Mouse (Mus musculus): ENCODE results near the gene Dnajc4.

The Dnajc4 gene

GRCm38 (mm10) chr19:6974211-6975205, 17.9 kb downstream of the Dnajc4 start, which contains the start of gene Ppp1r14b:
Gene Ppp1r14b, plus strand, starts transcription at chr19:6974968.
- DNase-seq, result peak; percentile 93

- no peak for DNase-seq
Observed at GRCm38 (mm10) chr19:6973581-6974190, 18.7 kb downstream of the Dnajc4 start.

- DNase-seq, result no peak
Observed at GRCm38 (mm10) chr19:6972247-6972917, 20.0 kb downstream of the Dnajc4 start.

DNA sequence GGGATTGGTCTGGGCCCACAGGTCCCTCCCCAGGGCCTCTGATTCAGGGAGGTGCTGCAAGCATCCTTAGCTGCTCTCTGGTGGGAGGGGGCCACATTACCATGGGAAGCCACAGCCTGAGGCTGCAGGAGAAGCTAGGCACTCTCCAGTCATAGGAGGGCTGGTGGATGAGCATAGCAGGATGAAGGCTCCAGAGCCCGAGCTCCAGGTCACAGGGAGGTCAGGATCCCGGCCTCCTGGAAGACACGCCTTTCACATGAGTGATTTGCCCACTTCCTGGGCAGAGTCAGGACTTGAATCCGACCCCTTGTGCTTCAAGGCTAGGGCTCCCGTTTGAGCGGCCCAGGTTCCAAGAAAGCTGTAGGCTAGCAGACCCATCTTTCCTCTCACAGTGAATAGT, 20.7 kb downstream of the Dnajc4 start:
- DNase-seq, result no peak

GRCm38 (mm10) chr19:6970460-6971085, 21.8 kb downstream of the Dnajc4 start:
- peak; percentile 48 for DNase-seq

- peak; percentile 78 for DNase-seq
Observed at GRCm38 (mm10) chr19:6969665-6970381, 22.5 kb downstream of the Dnajc4 start.

DNA sequence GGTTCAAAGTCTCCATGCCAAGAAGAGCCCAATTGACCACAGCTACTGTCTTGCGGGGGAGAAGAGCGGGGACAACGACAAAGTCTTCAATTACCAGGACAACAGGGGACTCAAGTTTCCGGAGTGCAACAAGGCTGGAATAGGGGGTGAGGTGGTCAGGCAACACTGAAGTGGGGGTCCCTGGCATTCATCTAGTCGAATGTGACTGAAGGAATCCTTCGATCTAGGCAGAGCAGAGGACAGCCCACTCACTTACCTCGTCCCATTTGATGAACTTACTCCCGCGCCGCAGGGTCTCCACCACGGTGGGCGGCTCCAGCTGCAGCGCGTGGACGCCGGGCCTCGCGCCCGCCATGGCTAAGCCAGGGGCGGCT, 23.1 kb downstream of the Dnajc4 start:
- no peak for DNase-seq

GRCm38 (mm10) chr19:6968491-6969271, 23.7 kb downstream of the Dnajc4 start:
- DNase-seq, result no peak

DNA sequence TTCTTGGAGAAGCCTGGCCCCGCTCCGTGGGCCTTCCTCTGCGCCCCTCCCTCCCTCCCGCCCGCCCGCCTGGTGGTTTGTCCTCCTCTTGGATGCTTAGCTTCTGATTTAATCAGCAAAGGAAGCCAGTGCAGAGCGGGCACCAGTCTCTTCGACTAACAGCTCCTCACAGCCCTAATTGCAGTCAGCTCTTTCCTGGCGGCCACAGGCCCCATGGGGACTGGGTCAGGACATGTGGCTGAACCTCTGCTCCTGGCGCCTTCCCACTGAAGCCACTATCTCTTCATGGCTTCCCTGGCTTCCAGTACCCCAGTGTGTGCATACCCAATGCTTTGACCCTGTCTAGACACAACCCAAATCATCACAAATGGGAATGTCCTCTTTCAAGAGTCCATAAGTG, 35.9 kb downstream of the Dnajc4 start:
- DNase-seq, result no peak

- no peak for DNase-seq
Observed at GRCm38 (mm10) chr19:6955424-6955823, 36.9 kb downstream of the Dnajc4 start.

DNA sequence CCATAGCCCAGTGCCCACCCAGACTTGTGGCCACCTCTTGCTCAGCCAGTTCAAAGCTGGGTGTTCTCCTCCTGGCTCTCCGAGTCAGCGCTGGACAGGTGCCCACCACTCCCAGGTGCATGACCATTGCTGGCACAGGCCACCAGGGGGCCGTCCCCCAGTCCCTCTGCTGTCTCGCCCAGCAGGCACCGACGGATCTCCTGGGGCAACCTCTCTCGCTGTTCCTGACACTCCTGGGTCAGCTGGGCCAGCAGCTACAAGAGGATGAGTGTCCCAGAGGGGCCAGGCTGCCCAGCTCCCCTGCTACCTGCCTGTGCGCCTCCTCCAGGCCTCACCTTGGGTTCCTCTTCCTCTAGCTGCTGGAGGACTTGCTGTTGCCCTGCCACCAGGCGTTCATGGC, 38.3 kb downstream of the Dnajc4 start:
- peak; percentile 42 for DNase-seq

DNA sequence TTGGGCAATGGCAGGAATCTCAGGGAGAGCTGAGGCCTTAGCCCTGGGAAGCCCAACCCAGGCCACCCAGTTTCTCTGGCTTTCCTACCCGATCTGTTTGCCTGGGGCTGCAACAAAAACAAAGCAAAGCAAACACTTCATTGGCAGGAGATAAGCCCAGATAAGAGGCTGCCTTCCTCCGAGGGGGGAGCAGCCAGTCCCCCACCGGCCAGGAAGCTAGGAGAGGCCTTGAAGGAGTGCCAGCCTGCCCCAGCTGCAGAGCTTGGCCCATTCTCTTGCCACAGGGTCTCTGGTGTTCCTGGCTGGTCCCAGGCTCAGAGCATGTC, 39.7 kb downstream of the Dnajc4 start:
- no peak for DNase-seq

DNA sequence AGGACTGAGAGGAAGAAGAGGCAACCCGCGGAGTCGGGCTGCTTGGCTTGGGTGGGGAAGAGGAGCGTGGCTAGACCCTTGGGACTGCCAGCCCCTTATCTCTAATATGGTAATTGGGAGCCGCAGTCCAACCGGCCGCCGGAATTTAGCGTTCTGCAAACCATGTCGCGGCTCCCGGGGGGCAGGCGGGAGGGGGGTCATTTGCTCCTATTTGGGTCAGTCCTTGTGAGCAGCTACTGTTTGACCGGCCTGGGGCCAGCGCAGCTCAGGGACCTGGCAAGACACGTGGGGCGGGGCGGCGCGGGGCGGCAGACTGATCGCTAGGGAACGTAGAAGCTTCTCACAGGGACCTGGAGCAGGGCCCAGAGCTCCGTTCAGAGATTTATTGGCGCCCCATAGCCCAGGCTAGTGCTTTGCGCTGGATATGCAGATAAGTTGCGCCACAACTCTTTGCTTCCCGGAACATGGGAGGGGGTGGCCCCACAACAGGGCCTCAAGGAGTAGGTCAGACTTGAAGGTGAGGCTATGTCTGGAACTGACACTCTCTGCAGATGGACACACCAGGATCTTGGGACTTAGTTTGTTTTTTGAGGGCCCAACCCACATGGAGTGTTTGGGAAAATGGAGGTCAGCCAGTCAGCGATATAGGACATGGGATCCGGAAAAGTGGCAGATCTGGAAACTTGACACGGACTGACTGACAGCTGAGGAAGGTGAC, 40.2 kb downstream of the Dnajc4 start:
- DNase-seq, result peak; percentile 80

GRCm38 (mm10) chr19:6951381-6951968, 40.9 kb downstream of the Dnajc4 start:
- peak; percentile 97 for DNase-seq

- peak; percentile 83 for DNase-seq
Observed at GRCm38 (mm10) chr19:6950613-6951153, 41.7 kb downstream of the Dnajc4 start.

DNA sequence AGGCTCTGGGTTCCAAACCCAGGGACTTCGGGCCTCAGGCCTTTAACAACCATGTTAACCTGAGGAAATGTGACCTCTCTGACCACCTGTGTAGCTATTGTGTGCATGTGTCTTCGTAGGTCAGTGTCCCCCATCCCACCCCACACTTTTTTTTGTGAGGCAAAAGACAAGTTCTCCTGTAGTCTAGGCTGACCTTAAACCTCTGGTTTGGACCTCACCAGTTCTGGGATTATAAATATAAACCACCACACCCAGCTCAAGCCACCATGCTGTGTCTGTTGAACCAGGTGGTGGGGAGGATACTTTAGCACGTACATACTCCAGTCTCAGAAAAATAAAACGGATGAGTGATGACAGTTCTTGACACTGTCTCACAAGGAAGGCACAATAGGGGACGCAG, 42.4 kb downstream of the Dnajc4 start:
- DNase-seq, result no peak

GRCm38 (mm10) chr19:6949532-6949931, 42.8 kb downstream of the Dnajc4 start:
- no peak for DNase-seq

- DNase-seq, result no peak
Observed at GRCm38 (mm10) chr19:6948186-6948585, 44.2 kb downstream of the Dnajc4 start.

- DNase-seq, result no peak
Observed at GRCm38 (mm10) chr19:6947742-6948141, 44.6 kb downstream of the Dnajc4 start.

DNA sequence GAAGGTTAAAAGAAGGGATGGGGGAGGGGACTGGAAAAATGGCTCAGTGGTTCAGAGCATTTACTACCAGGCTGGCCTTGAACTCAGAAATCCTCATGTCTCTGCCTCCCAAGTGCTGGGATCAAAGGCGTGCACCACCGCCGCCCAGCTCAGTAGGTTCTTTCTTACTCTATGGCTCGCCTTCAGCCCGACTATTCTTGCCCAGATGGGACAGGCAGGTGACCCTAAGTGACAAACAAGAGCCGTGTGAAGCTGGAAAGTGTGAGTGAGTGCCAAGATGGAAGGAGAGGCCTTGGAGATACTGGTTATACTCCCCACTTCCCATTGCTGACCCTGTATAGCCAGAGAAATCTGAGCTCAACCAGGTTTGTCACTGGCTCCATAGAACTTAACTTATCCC, 48.7 kb downstream of the Dnajc4 start:
- DNase-seq, result no peak
